Mouse (Mus musculus) olfactory bulb, adult 2 months (tissue): ENCODE measurements around the gene Hgd. TPM values are rescaled to one million over a fixed set of nuclear protein-coding genes. Genes with fewer than 3 reads are reported as not detected.

Experiments used
- H3K27ac ChIP-seq: fragments of 200-500 bp; 2 replicates; pipeline ENCODE4 v1.5.1; 2012; ENCODE audit warnings: low read depth, low read length; ENCODE audit not compliant: insufficient read depth
- H3K4me1 ChIP-seq: fragments of 200-500 bp; 2 replicates; pipeline ENCODE4 v1.6.1; 2012; ENCODE audit warnings: low read length; ENCODE audit not compliant: control insufficient read depth, insufficient read depth
- H3K4me3 ChIP-seq: fragments of 200-500 bp; 2 replicates; pipeline ENCODE4 v1.5.1; 2012; ENCODE audit warnings: mild to moderate bottlenecking, low read depth, low read length, moderate library complexity; ENCODE audit not compliant: insufficient read depth
- CTCF ChIP-seq: fragments of 200-500 bp; IDR thresholded peaks from 2 replicates; pipeline ENCODE4 v1.5.1; 2012; ENCODE audit warnings: low read depth, mild to moderate bottlenecking, low read length, moderate library complexity; ENCODE audit not compliant: insufficient read depth
- POLR2A ChIP-seq: fragments of 200-500 bp; IDR thresholded peaks from 2 replicates; pipeline ENCODE4 v1.6.1; 2012; ENCODE audit warnings: mild to moderate bottlenecking, low read depth, low read length, moderate library complexity; ENCODE audit not compliant: insufficient read depth
- WGBS: fragments of 180-500 bp; shearing (Covaris S2); methylation state at CpG from one replicate; pipeline ENCODE4 v1.1.7; 2018; 5-methylcytosine and 5-hydroxymethylcytosine counted together
- polyA plus RNA-seq: library from polyadenylated mRNA; stranded (reverse); fragments of >200 nt; gene quantifications from 2 replicates; pipeline ENCODE4 v1.2.4, GENCODE M21; 2012; ENCODE audit warnings: low replicate concordance; ENCODE audit not compliant: missing spikeins, insufficient read depth, insufficient read length

Gene Hgd
- not detected in 2 replicates for polyA plus RNA-seq

GRCm38 (mm10) chr16:37579994-37580393 lies at the start of gene Hgd:
Hgd (plus strand) TSS chr16:37580153.
- Histone ChIP-seq H3K4me3 (no peak within 1 kb of the TSS), H3K4me1 (peaks cover 12% of the 10 kb centered on the region), H3K27ac (no peak within 1 kb of the TSS)
- WGBS = 82% methylated on average over 4 of the region's 4 CpGs
- TF ChIP-seq POLR2A (no peak), CTCF (no peak)

GRCm38 (mm10) chr16:37530170-37530569 lies 49.8 kb upstream of the Hgd start:
- 92% methylated on average over 6 of the region's 6 CpGs for WGBS
- no peak overlapping the region for H3K4me3 ChIP-seq
- H3K4me1 ChIP-seq = peaks cover 2% of the 10 kb centered on the region; the same call in 1 of the 2 replicates
- H3K27ac ChIP-seq = no peak overlapping the region
- TF ChIP-seq CTCF (no peak), POLR2A (no peak)

- H3K4me3 ChIP-seq = no peak overlapping the region
- peaks cover 2% of the 10 kb centered on the region; the same call in 1 of the 2 replicates for H3K4me1 ChIP-seq
- H3K27ac ChIP-seq = no peak overlapping the region
- 50% methylated on average over 1 of the region's 1 CpGs for WGBS
- TF ChIP-seq POLR2A (no peak), CTCF (no peak)
Measured at GRCm38 (mm10) chr16:37532046-37532445, 47.9 kb upstream of the Hgd start.

GRCm38 (mm10) chr16:37533369-37534068 lies 46.4 kb upstream of the Hgd start:
- H3K27ac ChIP-seq = no peak overlapping the region
- TF ChIP-seq CTCF (no peak), POLR2A (no peak)
- WGBS = 74% methylated on average over 8 of the region's 8 CpGs

GRCm38 (mm10) chr16:37539240-37539610 lies 40.7 kb upstream of the Hgd start:
- under 1% methylated on average over 22 of the region's 22 CpGs for WGBS
- Histone ChIP-seq H3K27ac (peak overlapping the region; percentile 47; the same call in 1 of the 2 replicates), H3K4me1 (peaks cover 6% of the 10 kb centered on the region; the same call in 1 of the 2 replicates), H3K4me3 (peak overlapping the region; percentile 86)
- TF ChIP-seq POLR2A (no peak), CTCF (no peak)

More at GRCm38 (mm10) chr16:37533369-37534068, 46.4 kb upstream of the Hgd start:
- H3K4me1 ChIP-seq = peaks cover 2% of the 10 kb centered on the region; the same call in 1 of the 2 replicates
- no peak overlapping the region for H3K4me3 ChIP-seq

GRCm38 (mm10) chr16:37539611-37540580 lies 40.1 kb upstream of the Hgd start, which contains the start of the genes Gtf2e1 and Rabl3:
Gtf2e1 (minus strand) TSS chr16:37539789.
Rabl3 (plus strand) TSS chr16:37539885.
- TF ChIP-seq POLR2A (peak; percentile 59; the same call in 1 of the 2 replicates), CTCF (no peak)
- 2% methylated on average over 41 of the region's 41 CpGs for WGBS
- Histone ChIP-seq H3K27ac (peak within 1 kb of the TSS; percentile 92), H3K4me1 (peaks cover 6% of the 10 kb centered on the region; the same call in 1 of the 2 replicates), H3K4me3 (peak within 1 kb of the TSS; percentile 86)

- TF ChIP-seq CTCF (no peak), POLR2A (no peak)
- WGBS = 77% methylated on average over 6 of the region's 6 CpGs
- Histone ChIP-seq H3K27ac (no peak overlapping the region), H3K4me1 (peaks cover 6% of the 10 kb centered on the region; the same call in 1 of the 2 replicates), H3K4me3 (no peak overlapping the region)
Measured at GRCm38 (mm10) chr16:37540776-37541175, 39.2 kb upstream of the Hgd start.

GRCm38 (mm10) chr16:37546312-37546711 lies 33.6 kb upstream of the Hgd start:
- peaks cover 3% of the 10 kb centered on the region for H3K4me1 ChIP-seq
- no peak overlapping the region for H3K4me3 ChIP-seq
- TF ChIP-seq CTCF (no peak), POLR2A (no peak)
- WGBS = 27% methylated on average over 5 of the region's 5 CpGs
- H3K27ac ChIP-seq = no peak overlapping the region
